Mouse (Mus musculus) ES-CJ7 (cell line): Measurements from ENCODE around the gene Mnt.
"Not testable (repeated sequence)": the region's sequence is repeated elsewhere in the genome, so short reads cannot be mapped to it uniquely, and the experiment has no call there.

Source experiments
- DNase-seq: peaks from one replicate; pipeline ENCODE4 v3.0.0; 2011; ENCODE audit warnings: low read depth, low spot score

Gene Mnt

DNA sequence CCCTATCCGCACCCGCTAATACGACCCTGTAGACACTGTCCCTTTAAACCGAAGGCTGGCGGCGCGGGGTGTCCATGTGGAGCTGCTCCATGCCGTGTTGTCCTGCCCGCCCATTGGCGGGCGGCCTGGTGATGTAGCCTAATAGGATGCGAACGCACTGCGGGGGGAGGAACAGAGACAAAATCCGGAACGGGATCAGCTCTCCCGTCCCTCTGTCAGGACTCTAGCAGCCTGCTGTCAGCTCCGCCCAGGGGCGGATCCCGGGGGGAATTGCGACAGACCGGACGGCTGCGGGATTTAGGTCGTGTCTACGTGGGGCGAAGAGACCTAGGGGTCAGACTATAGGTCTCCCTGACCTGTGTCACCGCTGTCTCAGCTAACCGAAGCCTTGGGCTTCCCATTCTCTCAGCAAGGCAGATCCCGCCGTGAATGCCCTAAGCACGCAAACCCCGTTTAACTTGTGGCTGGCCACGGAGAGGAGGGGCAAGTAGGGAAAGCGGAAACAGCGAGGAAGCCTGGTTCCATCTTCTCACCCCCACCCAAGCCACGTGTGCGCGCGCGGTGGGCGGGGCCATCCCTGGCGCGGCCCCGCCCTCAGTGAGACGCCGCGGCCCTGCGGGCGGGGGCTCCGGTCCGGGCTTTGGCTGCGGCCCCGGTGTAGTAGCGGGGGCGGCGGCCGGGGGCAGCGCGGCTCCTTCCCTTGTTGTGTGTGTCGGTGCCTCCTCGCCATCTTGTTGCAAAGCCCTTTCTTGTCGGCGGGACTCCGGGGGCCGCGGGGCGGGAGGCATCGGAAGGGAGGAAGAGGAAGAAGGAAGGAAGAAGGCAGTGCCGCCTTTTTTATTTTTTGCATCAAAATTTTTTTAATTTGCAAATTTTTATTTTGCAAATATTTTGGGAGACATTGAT lies at the start of gene Mnt:
Gene Mnt (plus strand): TSS at position 665 of the 906 bp plus-strand sequence.
- peak; percentile 98 for DNase-seq

DNA sequence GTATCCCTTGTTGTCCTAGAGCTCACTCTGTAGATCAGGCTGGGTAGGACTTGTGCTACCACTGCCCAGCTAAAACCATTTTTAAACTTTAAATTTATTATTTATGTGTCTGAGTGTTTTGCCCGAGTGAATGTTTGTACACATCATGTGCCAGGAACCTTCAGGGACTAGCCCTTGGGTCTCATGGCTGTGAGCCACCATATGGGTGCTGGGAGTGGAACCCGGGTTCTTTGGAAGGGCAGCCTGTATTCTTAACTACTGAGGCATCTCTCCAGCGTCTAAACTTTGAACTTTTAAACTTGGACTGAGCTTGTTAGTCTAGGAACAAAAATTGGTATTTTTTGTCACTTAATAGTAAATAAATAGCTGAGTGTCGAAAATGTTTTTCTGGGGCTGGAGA lies 37.8 kb upstream of the Mnt start:
- DNase-seq = no peak

- DNase-seq = no peak
These were observed 30.1 kb upstream of the Mnt start for GRCm38 (mm10) chr11:74800658-74801057.

GRCm38 (mm10) chr11:74804081-74804627 lies 26.6 kb upstream of the Mnt start:
- DNase-seq = no peak

- DNase-seq = no peak
These were observed 23.4 kb upstream of the Mnt start for GRCm38 (mm10) chr11:74807246-74807882.

DNA sequence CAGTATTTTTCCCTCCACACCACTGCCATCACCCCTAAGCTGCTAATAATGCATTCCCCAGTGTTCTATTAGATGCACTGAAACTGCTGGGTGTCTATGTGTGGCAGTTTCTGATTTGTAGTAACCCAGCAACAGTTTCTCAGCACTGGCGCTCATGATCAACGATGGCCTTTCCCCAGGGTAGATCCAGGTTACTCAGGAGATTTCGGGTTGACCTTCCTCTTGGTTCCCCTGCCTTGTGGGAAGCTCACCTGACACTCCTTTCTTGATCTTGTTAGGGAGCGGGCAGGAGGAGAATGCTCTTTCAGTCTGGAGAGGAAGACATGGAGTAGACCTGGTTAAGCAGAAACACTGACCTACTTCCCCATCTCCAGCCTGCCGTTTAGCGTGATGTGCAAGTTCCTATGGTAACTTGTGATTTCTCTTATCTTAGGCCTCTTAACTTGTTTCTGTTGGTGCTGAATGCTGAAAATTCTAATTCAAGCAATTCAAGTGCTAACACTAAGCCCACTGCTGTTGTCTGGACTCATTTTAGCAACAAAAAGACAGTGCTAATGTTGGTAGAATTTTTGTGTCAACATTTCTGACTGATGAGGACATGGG lies 22.4 kb upstream of the Mnt start:
- DNase-seq = no peak

GRCm38 (mm10) chr11:74810134-74810533 lies 20.6 kb upstream of the Mnt start:
- no peak for DNase-seq

DNA sequence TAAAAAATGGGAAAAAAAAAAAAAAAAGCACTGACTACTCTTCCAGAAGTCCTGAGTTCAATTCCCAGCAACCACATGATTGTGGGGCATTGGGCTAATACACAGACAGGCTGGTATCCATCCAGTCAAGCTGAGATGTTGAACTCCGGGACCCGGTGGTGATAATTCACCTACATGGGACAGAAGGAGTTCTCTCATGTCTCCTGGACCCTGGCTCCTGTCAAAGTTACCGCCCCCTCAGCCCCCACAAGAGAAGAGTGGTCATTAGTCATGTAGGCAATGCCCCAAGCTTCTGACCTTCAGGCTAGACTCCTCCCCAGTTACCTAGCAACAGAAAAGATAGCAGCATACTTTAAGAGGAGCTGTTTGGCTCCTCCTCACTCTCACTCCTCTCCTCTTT lies 19.7 kb upstream of the Mnt start:
- not testable (repeated sequence) for DNase-seq

GRCm38 (mm10) chr11:74811538-74811937 lies 19.2 kb upstream of the Mnt start:
- DNase-seq = no peak

GRCm38 (mm10) chr11:74815795-74816194 lies 14.9 kb upstream of the Mnt start:
- no peak for DNase-seq

DNA sequence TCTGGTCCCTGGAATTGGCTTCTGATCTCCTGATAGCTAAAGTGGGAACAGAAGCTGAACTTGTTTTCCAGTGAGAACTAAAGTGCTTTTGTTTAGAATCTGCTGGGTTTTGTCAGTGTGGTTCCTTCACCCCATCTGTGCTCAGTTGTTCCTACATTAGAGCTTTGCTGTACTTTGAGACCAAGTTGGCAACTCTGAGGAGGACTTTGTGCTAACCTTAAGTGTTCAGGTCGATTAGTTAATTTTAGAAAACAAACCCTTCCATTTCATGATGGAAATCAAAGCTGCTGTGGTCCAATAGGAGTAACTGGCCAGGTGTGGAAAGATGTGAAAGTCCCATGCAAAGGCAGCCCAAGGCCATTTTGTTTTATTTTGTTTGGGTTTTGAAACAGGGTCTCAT lies 9.8 kb upstream of the Mnt start:
- DNase-seq = no peak

DNA sequence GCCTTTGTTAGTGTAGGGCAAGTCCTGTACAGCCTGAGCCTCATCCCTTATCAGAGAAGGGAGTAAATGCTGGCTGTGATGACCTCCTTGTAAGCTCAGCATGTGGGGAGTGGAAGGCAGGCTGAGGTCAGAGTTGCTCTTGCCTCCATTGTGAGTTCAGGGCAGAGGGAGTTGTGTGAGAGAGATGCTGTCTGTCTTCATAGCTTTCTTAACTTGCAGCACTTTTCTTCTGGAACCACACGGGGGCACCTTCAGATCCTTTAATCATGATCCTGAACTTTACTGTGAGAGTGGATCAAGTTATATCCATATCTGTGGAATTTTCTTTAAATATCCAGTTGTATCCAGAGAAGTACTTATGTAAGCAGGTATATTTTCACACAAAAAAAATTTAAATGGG lies 9.3 kb upstream of the Mnt start:
- DNase-seq = no peak

DNA sequence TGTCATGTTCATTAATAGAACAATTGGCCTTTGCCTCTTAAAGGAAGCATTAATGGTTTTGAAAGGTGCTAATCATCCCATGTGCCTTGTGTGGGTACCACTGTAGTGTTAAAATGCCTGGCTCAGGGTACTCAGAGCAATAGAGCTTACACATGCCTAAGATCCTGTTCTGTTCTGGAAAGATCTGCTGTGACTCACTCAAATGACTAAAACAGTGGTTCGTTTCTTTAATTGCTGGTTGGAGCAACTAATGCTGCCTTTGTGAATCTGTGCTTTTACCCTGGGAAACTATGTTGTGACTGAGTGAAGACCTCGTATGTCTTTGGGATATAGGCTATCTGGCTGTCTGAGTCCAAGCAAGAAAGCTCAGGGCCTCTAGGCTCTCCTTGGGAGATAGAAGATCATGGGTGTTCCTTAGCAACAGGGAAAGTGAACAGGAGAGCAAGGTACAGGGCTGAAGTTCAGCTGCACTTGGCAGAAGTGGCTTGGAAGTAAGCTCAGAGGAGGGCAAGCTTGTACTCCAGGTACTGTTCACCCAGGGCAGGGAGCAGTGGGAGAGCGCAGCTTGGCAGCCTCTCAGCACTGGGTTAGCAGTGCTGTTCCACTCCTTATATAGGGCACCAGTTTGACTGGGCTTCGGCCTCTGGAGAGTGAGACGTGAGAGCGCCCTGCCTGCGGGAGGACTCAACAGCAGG lies 7.8 kb upstream of the Mnt start:
- no peak for DNase-seq

- peak; percentile 75 for DNase-seq
These were observed 4.6 kb upstream of the Mnt start for GRCm38 (mm10) chr11:74826151-74826550.

GRCm38 (mm10) chr11:74826702-74827101 lies 4.0 kb upstream of the Mnt start:
- no peak for DNase-seq

DNA sequence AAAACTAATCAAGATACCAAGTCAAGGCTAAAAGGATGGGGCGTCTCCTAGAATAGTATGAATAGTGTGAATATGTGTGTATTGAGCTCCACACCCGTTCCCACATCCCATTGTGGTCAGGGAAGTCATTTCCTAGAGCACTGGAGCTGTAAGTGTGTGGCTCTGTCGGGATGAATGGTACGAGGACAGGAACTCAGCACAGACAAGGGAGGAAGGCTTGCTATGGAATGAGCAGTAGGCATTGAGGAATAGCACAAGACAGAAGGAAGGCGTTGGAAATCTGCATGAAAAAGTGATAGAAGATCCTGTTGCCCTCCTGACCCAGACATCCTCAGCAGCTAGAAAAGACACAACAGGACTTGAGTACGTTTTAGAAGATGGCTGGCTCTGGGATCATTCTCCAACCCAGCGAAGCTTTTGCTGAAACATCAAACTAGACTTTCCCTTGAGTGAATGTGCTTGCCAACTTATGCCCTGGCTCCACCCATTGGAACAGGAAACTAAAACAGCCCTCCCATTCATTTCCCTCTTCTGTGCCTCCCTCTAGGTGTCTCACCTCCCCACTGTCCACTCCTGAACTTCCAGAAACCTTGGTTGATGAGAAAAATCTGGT lies 2.8 kb upstream of the Mnt start:
- DNase-seq = no peak

- no peak for DNase-seq
These were observed 2.3 kb upstream of the Mnt start for GRCm38 (mm10) chr11:74828404-74828931.

DNA sequence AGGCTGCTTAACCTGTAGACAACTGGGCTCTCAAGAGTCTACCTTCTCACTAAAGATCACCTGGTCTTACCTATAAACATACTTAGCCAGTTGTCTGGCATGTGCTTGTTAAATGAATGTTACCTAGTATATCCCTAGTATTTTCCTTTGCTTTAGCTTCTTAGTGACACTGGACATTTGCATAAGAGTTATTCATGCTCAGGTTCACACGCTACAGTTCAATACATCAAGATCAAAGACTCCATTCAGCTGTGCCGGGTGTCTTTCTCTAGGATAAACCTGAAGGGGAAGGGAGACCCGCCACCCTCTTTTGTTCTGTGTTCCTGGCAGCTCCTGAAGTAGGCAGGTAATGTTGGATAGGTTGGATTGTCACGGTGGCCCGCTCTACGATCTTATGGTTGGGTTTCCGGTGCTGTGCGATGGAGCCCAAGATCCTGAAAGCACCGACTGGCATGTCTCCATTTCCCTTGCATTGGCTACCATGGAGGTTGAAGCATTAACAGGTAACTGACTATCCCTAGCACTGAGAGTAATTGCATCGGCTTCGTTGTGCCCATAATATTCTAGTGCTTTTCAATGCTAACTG lies 1.7 kb upstream of the Mnt start:
- no peak for DNase-seq

- peak; percentile 89 for DNase-seq
These were observed 908 bp upstream of the Mnt start for GRCm38 (mm10) chr11:74829812-74830211.

- DNase-seq = no peak
These were observed 478 bp downstream of the Mnt start for GRCm38 (mm10) chr11:74831191-74831605.
